Mouse (Mus musculus): ENCODE measurements around the gene Olfr1184.
"Not testable (repeated sequence)": the region's sequence is repeated elsewhere in the genome, so short reads cannot be mapped to it uniquely, and the experiment has no call there.

Gene Olfr1184

DNA sequence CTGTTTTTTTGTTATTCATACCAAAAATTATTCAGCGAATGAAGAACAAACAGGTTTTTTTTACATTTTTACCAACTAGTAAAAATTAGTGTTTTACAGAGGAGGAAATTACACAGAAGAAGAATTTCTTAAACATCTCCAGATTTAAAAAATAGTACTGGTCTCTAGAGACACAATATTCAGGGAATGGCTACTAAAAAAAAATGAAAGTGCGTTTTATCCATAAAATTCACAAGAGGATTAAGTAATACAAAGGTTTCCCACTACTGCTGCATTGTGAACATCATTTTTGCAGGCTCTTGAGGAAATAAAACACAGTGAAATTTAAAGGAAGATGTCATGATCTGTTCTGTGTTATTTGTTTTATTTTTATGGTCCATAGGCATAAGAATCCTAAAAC, at the start of gene Olfr1184:
Olfr1184 (plus strand) TSS at position 301 of the 400 bp plus-strand sequence.
- DNase-seq = no peak

GRCm38 (mm10) chr2:88449031-88449430, 34.4 kb upstream of the Olfr1184 start, which contains the start of gene Gm13757:
Gm13757 (minus strand) TSS chr2:88449131.
- DNase-seq = no peak

GRCm38 (mm10) chr2:88454567-88454966, 28.8 kb upstream of the Olfr1184 start, which contains the start of gene Olfr1183:
Olfr1183 (plus strand) TSS chr2:88454867.
- not testable (repeated sequence) for DNase-seq

- DNase-seq = no peak
Measured at GRCm38 (mm10) chr2:88493020-88493419, 9.6 kb downstream of the Olfr1184 start, which contains the start of gene Olfr1185-ps1. Olfr1185-ps1 (plus strand) TSS chr2:88493320.

DNA sequence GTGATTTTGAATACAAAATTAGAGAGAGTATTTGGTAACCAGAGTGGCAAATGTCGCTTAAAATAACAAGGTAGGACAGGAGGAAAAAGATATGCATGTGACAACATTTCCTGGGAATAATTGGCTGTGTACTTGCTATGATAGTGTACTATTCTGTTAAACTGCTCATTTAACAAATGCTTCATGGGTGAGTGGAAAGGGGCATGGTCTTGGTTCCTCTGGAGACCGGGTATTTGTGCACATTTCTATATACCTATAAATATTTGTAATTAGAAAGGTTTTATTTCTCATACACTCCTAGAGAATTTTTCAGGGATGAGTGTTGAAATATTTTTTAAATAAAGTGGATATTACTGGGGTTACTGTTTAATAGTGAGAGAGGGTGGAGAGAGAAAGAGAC, 34.9 kb downstream of the Olfr1184 start, which contains the start of gene Olfr1186:
Olfr1186 (plus strand) TSS at position 301 of the 400 bp plus-strand sequence.
- no peak for DNase-seq

GRCm38 (mm10) chr2:88525720-88526119, 42.3 kb downstream of the Olfr1184 start:
- DNase-seq = no peak

All from thymus, postnatal 4 days (tissue).